Mouse (Mus musculus) brain, adult 2 months (tissue): Measurements from ENCODE around the gene Ubox5.
"Not testable (repeated sequence)": the region's sequence is repeated elsewhere in the genome, so short reads cannot be mapped to it uniquely, and the experiment has no call there.

Experiments used
- DNase-seq: peaks from one replicate; pipeline ENCODE4 v3.0.0; 2011; ENCODE audit warnings: low read depth, low spot score

Gene Ubox5

GRCm38 (mm10) chr2:130577021-130577420, 52.8 kb downstream of the Ubox5 start:
- DNase-seq, result no peak

DNA sequence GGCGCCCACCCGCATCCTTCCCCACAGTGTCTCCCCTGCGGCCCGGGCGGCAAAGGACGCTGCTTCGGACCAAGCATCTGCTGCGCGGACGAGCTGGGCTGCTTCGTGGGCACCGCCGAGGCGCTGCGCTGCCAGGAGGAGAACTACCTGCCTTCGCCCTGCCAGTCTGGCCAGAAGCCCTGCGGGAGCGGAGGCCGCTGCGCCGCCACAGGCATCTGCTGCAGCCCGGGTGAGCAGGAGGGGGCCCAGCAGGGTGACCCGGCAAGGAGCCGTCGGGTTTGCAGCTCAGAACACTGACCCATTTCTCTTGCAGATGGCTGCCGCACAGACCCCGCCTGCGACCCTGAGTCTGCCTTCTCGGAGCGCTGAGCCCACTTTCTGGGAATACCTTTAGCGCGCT, 53.3 kb downstream of the Ubox5 start:
- DNase-seq, result not testable (repeated sequence)

DNA sequence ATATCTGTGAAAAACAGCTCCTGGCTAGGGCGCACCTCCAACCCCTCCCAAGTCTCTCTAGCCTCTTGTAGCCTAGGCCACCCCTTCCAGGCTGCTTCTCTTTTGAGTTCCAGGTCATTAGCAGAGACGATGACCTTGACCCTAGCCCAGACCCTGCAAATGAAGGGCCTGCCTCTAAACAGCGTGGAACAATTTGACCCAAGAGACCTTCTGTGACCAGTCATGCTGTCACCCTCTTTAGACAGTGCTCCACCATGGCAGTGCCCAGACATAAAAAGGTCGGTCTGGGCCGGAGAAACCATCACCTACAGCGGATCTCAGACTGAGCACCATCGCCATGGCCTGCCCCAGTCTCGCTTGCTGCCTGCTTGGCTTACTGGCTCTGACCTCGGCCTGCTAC, 54.0 kb downstream of the Ubox5 start, which contains the start of gene Oxt:
Oxt (plus strand) TSS at position 301 of the 400 bp plus-strand sequence.
- no peak for DNase-seq

GRCm38 (mm10) chr2:130574960-130575359, 54.9 kb downstream of the Ubox5 start:
- no peak for DNase-seq

DNA sequence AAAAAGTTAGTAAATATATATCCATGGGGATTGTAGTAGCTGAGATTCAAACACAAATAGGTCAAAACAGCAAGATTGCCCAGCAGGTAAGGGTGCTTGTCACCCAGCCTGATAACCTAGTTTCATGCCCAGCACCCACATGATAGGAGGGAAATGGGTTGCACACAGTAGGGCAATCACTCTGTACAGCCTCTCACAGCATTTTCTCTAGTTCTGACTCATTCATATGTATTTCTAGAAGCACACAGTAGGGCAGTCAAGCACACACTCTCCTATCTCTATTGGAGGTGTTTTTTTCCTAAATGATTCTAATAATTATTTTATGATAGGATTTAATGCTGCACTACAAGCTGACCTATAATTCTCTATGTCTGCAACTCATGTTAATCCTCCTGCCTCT, 59.9 kb downstream of the Ubox5 start:
- DNase-seq, result no peak

DNA sequence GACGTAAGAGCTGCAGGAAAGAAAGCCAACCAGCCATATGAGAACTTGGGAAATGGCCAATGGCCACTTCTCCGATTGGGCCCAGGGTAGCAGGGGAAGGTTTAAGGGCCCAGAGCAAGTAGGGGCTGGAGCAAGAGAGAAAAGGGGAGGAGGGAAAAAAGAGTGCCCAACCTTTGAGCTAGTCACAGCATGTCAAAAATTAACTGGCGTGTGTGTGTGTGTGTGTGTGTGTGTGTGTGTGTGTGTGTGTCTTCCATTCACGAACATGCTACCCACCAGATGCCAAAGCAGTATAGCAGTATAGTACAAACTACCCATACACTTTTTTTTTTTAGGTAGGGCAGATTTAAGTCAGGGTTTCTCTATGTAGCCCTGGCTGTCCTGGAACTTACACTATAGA, 60.9 kb downstream of the Ubox5 start:
- no peak for DNase-seq

GRCm38 (mm10) chr2:130564983-130565382, 64.9 kb downstream of the Ubox5 start:
- peak; percentile 31 for DNase-seq

DNA sequence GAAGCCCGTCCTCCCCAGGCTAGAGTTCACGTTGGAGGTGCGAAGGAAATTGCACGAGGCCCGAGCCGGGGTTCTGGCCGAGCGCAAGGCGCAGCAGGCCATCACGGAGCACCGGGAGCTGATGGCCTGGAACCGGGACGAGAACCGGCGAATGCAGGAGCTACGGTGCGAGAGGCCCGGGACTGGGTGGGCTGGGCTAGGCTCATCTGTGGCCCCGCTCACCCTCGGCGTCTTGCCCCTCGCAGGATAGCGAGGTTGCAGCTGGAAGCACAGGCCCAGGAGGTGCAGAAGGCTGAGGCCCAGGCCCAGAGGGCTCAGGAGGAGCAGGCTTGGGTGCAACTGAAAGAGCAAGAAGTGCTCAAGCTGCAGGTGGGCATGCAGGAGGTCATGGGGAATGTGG, 65.8 kb downstream of the Ubox5 start:
- no peak for DNase-seq

- DNase-seq, result peak; percentile 98
Measured at GRCm38 (mm10) chr2:130563212-130564055, 66.4 kb downstream of the Ubox5 start, which contains the start of gene Mrps26. Gene Mrps26, plus strand, starts transcription at chr2:130563742.

DNA sequence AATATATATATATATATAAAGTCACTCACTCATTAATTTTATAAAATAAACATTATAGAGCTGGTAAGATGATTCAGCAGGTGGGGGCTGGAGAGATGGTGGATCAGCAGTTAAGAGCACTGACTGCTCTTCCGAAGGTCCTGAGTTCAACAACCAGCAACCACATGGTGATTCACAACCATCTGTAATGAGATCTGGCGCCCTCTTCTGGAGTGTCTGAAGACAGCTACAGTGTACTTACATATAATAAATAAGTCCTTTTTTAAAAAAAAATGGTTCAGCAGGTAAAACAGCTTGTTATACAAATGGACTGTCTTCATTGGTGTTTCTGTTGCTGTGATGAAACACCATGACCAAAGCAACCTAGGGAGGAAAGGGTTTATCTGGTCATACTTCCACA, 71.8 kb downstream of the Ubox5 start:
- DNase-seq, result no peak

GRCm38 (mm10) chr2:130557462-130557861, 72.4 kb downstream of the Ubox5 start:
- no peak for DNase-seq

- DNase-seq, result no peak
Measured at GRCm38 (mm10) chr2:130556292-130556691, 73.5 kb downstream of the Ubox5 start.

DNA sequence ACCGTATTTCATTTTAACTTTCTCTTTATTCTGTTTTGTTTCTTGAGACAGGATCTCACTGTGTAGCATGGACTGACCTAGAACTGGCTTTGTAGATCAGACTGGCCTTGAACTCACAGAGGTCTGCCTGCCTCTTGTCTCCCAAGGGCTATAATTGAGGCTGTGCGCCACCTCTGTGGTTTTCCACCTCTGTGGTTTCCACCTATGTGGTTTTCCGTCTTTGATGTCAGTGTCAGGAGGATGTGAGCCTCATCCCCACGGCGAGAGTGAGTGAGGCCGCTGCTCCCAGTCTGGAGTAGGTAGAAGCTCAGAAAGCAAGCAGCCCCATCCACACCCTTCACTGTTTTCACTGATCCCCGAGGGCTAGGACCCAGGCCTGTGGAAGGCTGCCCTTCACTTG, 75.0 kb downstream of the Ubox5 start:
- no peak for DNase-seq

DNA sequence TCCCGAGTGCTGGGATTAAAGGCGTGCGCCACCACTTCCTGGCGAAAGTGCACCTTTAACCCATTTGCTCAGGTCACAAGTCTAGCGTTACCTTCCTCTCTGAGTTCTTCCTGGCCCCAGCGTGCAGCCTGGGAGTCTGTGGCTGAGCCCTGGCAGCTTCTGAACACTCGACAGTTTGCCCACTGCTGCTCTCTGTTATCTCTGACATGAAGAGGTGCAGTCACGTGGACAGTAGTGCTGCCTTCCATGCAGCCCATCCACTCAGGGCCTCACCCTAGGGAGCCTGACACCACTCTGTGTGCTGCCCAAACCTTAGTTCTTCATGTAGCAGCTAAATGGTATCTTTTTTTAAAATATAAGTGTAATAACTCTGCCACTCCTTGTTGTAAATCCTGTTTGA, 82.9 kb downstream of the Ubox5 start:
- no peak for DNase-seq

DNA sequence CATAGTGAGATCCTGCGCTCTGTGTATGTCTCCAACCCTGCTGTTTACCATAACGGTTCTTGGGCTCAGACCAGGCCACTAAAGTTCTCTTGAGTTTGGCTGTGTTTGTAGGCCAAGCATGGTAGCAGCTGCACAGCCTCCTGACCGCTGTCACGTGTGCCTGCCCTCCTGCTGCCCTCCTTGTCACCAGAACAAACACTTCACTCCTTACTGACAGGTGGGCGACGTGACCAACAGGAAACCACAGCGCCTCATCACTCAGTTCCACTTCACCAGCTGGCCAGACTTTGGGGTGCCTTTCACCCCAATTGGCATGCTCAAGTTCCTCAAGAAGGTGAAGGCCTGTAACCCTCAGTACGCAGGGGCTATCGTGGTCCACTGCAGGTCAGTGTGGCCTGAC, 89.6 kb downstream of the Ubox5 start:
- no peak for DNase-seq
